Mouse (Mus musculus): ENCODE measurements around the gene Hinfp. TPM values are rescaled to one million over a fixed set of nuclear protein-coding genes. Genes with fewer than 3 reads are reported as not detected.
A peak's percentile ranks its signal among the peaks of the same experiment; 100 is the strongest.
"Not testable (repeated sequence)": the region's sequence is repeated elsewhere in the genome, so short reads cannot be mapped to it uniquely, and the experiment has no call there.

Hinfp gene
- polyA plus RNA-seq, 1 experiment from 2014 or later = 19.3 TPM

- peaks cover 51% of the 10 kb centered on the region for H3K36me3 ChIP-seq (ENCODE audit: control insufficient read depth, insufficient read depth, low read length)
- peaks cover 11% of the 10 kb centered on the region; the same call in 1 of the 2 replicates for H3K4me1 ChIP-seq (replicated peaks; ENCODE audit: control insufficient read depth, insufficient read depth, low read length)
- not testable (repeated sequence) for DNase-seq (ENCODE audit: low spot score); H3K27me3 ChIP-seq (replicated peaks; ENCODE audit: control insufficient read depth, insufficient read depth, low read length); H3K9me3 ChIP-seq (ENCODE audit: control insufficient read depth, low read length); ATAC-seq (replicated peaks; ENCODE audit: low FRiP score)
- peak overlapping the region; percentile 51 for H3K9ac ChIP-seq (ENCODE audit: low read depth, low read length)
- WGBS = 39% methylated on average over 4 of the region's 4 CpGs
- H3K27ac ChIP-seq (ENCODE audit: low read depth, low read length) = peak overlapping the region; percentile 33; the same call in 1 of the 2 replicates
- H3K4me3 ChIP-seq (ENCODE audit: low read depth, low read length) = peak overlapping the region; percentile 96
- H3K4me2 ChIP-seq = peak overlapping the region; percentile 91
Measured at GRCm38 (mm10) chr9:44336513-44336912, 31.0 kb upstream of the Hinfp start.

GRCm38 (mm10) chr9:44336093-44336406, 30.6 kb upstream of the Hinfp start:
- Histone ChIP-seq H3K9ac (ENCODE audit: low read depth, low read length) (peak overlapping the region; percentile 99), H3K27me3 (replicated peaks; ENCODE audit: control insufficient read depth, insufficient read depth, low read length) (no peaks in the 10 kb centered on the region), H3K4me3 (ENCODE audit: low read depth, low read length) (peak overlapping the region; percentile 96), H3K36me3 (ENCODE audit: control insufficient read depth, insufficient read depth, low read length) (peaks cover 56% of the 10 kb centered on the region), H3K4me1 (replicated peaks; ENCODE audit: control insufficient read depth, insufficient read depth, low read length) (peaks cover 11% of the 10 kb centered on the region; the same call in 1 of the 2 replicates), H3K9me3 (ENCODE audit: control insufficient read depth, low read length) (no peaks in the 10 kb centered on the region), H3K4me2 (peak overlapping the region; percentile 91), H3K27ac (ENCODE audit: low read depth, low read length) (peak overlapping the region; percentile 100)
- 4% methylated on average over 5 of the region's 5 CpGs for WGBS
- DNase-seq (ENCODE audit: low spot score) (no peak), ATAC-seq (replicated peaks; ENCODE audit: low FRiP score) (no peak)

GRCm38 (mm10) chr9:44335331-44336092, 30.0 kb upstream of the Hinfp start:
- H3K27ac ChIP-seq (ENCODE audit: low read depth, low read length) = peak overlapping the region; percentile 100
- no peaks in the 10 kb centered on the region for H3K27me3 ChIP-seq (replicated peaks; ENCODE audit: control insufficient read depth, insufficient read depth, low read length)
- H3K9ac ChIP-seq (ENCODE audit: low read depth, low read length) = peak overlapping the region; percentile 99
- H3K4me2 ChIP-seq = peak overlapping the region; percentile 91
- H3K4me3 ChIP-seq (ENCODE audit: low read depth, low read length) = peak overlapping the region; percentile 96
- DNase-seq (ENCODE audit: low spot score) (peak; percentile 72), ATAC-seq (replicated peaks; ENCODE audit: low FRiP score) (peak; percentile 6)
- WGBS = under 1% methylated on average over 50 of the region's 50 CpGs
- peaks cover 58% of the 10 kb centered on the region for H3K36me3 ChIP-seq (ENCODE audit: control insufficient read depth, insufficient read depth, low read length)
- H3K4me1 ChIP-seq (replicated peaks; ENCODE audit: control insufficient read depth, insufficient read depth, low read length) = peaks cover 11% of the 10 kb centered on the region; the same call in 1 of the 2 replicates
- no peaks in the 10 kb centered on the region for H3K9me3 ChIP-seq (ENCODE audit: control insufficient read depth, low read length)

GRCm38 (mm10) chr9:44334396-44335330, 29.2 kb upstream of the Hinfp start, which contains the start of gene H2afx:
Gene H2afx, plus strand, starts transcription at chr9:44334694.
- Histone ChIP-seq H3K27me3 (replicated peaks; ENCODE audit: control insufficient read depth, insufficient read depth, low read length) (no peaks in the 10 kb centered on the region), H3K36me3 (ENCODE audit: control insufficient read depth, insufficient read depth, low read length) (peaks cover 54% of the 10 kb centered on the region), H3K27ac (ENCODE audit: low read depth, low read length) (peak within 1 kb of the TSS; percentile 100), H3K4me2 (peak within 1 kb of the TSS; percentile 91), H3K4me1 (replicated peaks; ENCODE audit: control insufficient read depth, insufficient read depth, low read length) (peaks cover 8% of the 10 kb centered on the region; the same call in 1 of the 2 replicates), H3K9ac (ENCODE audit: low read depth, low read length) (peak within 1 kb of the TSS; percentile 99), H3K4me3 (ENCODE audit: low read depth, low read length) (peak within 1 kb of the TSS; percentile 96), H3K9me3 (ENCODE audit: control insufficient read depth, low read length) (no peaks in the 10 kb centered on the region)
- DNase-seq (ENCODE audit: low spot score) (peak; percentile 99), ATAC-seq (replicated peaks; ENCODE audit: low FRiP score) (peak; percentile 89)
- WGBS = under 1% methylated on average over 91 of the region's 91 CpGs

- Histone ChIP-seq H3K36me3 (ENCODE audit: control insufficient read depth, insufficient read depth, low read length) (peaks cover 55% of the 10 kb centered on the region), H3K27me3 (replicated peaks; ENCODE audit: control insufficient read depth, insufficient read depth, low read length) (no peaks in the 10 kb centered on the region), H3K4me2 (peak overlapping the region; percentile 49), H3K9me3 (ENCODE audit: control insufficient read depth, low read length) (no peaks in the 10 kb centered on the region), H3K27ac (ENCODE audit: low read depth, low read length) (peak overlapping the region; percentile 84; the same call in 1 of the 2 replicates), H3K9ac (ENCODE audit: low read depth, low read length) (peak overlapping the region; percentile 46), H3K4me1 (replicated peaks; ENCODE audit: control insufficient read depth, insufficient read depth, low read length) (peaks cover 8% of the 10 kb centered on the region; the same call in 1 of the 2 replicates), H3K4me3 (ENCODE audit: low read depth, low read length) (no peak overlapping the region; the same call in 1 of the 2 replicates)
- 92% methylated on average over 13 of the region's 13 CpGs for WGBS
- ATAC-seq (replicated peaks; ENCODE audit: low FRiP score) (no peak), DNase-seq (ENCODE audit: low spot score) (no peak)
Measured at GRCm38 (mm10) chr9:44332918-44333638, 27.6 kb upstream of the Hinfp start.

GRCm38 (mm10) chr9:44330736-44331135, 25.3 kb upstream of the Hinfp start:
- peak overlapping the region; percentile 1; the same call in 1 of the 2 replicates for H3K9ac ChIP-seq (ENCODE audit: low read depth, low read length)

GRCm38 (mm10) chr9:44327926-44328325, 22.5 kb upstream of the Hinfp start:
- Histone ChIP-seq H3K4me2 (peak overlapping the region; percentile 68), H3K4me1 (replicated peaks; ENCODE audit: control insufficient read depth, insufficient read depth, low read length) (peaks cover 9% of the 10 kb centered on the region), H3K27ac (ENCODE audit: low read depth, low read length) (no peak overlapping the region), H3K9ac (ENCODE audit: low read depth, low read length) (peak overlapping the region; percentile 93; the same call in 1 of the 2 replicates), H3K36me3 (ENCODE audit: control insufficient read depth, insufficient read depth, low read length) (peaks cover 31% of the 10 kb centered on the region), H3K9me3 (ENCODE audit: control insufficient read depth, low read length) (no peaks in the 10 kb centered on the region), H3K27me3 (replicated peaks; ENCODE audit: control insufficient read depth, insufficient read depth, low read length) (no peaks in the 10 kb centered on the region), H3K4me3 (ENCODE audit: low read depth, low read length) (peak overlapping the region; percentile 86)
- ATAC-seq (replicated peaks; ENCODE audit: low FRiP score) = no peak
- no peak for DNase-seq (ENCODE audit: low spot score)
- 85% methylated on average over 5 of the region's 5 CpGs for WGBS

More at GRCm38 (mm10) chr9:44330736-44331135, 25.3 kb upstream of the Hinfp start:
- Histone ChIP-seq H3K27me3 (replicated peaks; ENCODE audit: control insufficient read depth, insufficient read depth, low read length) (no peaks in the 10 kb centered on the region), H3K4me1 (replicated peaks; ENCODE audit: control insufficient read depth, insufficient read depth, low read length) (peaks cover 7% of the 10 kb centered on the region), H3K4me3 (ENCODE audit: low read depth, low read length) (no peak overlapping the region), H3K36me3 (ENCODE audit: control insufficient read depth, insufficient read depth, low read length) (peaks cover 40% of the 10 kb centered on the region), H3K27ac (ENCODE audit: low read depth, low read length) (no peak overlapping the region), H3K4me2 (no peak overlapping the region), H3K9me3 (ENCODE audit: control insufficient read depth, low read length) (no peaks in the 10 kb centered on the region)
- DNase-seq (ENCODE audit: low spot score) (no peak), ATAC-seq (replicated peaks; ENCODE audit: low FRiP score) (no peak)
- 89% methylated on average over 6 of the region's 6 CpGs for WGBS
